Mouse (Mus musculus) kidney, postnatal 14 days (tissue): Measurements from ENCODE around the gene Cinp.

Experiments
- DNase-seq: peaks from one replicate; pipeline ENCODE4 v3.0.0; 2022; ENCODE audit warnings: mixed read lengths

The Cinp gene

DNA sequence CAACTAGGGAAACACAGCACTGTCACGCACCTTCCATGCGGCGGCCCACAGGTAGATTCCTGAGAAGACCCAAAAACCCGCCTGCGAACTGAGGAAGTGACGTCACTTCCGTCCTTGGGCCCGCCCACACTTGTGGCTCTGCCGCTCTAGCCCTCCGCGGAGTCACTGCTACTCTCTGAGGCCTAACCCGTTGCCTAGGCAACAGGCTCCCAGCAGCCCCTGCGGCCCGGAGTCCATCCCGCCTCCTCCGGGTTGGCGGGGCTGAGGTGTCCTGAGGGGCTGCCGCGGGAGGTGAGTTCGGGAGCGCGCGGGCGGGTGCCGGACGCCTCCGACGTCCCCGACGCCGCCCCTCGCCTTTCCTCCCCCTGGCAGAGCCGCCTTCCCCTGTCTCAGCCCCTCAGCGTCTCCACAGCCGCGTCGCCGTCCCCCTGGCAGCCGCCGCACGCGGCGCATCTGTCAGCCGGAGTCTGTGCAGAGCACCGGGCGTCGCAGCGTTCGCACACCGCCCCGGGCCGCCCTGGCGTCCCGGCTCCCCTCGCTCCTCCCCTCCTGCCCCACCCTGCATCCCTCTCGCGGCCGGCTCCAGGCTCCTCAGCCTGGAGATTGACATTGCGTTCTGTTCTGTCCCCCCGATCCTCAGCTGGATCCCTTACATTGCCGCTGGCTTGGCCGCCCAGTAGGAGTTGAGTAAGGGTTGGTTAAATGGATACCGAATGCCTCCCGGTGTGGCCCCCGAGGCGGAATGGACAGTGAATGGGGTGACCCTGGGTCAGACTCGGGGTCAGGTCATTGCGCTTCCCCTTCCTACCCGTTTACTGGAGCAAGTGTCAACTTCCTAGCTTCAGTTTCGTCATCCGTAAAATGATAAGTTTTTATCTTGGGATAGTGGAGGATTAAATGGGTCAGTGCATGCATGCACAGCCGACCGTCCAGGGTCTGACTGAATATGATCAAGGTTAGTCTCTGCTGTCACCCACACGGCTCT lies at the start of gene Cinp, which contains the start of gene Tecpr2:
Cinp (minus strand) TSS at position 110 of the 985 bp plus-strand sequence.
Tecpr2 (plus strand) TSS at position 229 of the 985 bp plus-strand sequence.
- DNase-seq = peak; percentile 98

GRCm38 (mm10) chr12:110937496-110937895 lies 48.6 kb upstream of the Cinp start:
- DNase-seq = no peak

GRCm38 (mm10) chr12:110935983-110936620 lies 47.2 kb upstream of the Cinp start:
- DNase-seq = peak; percentile 88

GRCm38 (mm10) chr12:110932820-110933219 lies 43.9 kb upstream of the Cinp start:
- DNase-seq = no peak

GRCm38 (mm10) chr12:110921572-110921971 lies 32.6 kb upstream of the Cinp start:
- no peak for DNase-seq

DNA sequence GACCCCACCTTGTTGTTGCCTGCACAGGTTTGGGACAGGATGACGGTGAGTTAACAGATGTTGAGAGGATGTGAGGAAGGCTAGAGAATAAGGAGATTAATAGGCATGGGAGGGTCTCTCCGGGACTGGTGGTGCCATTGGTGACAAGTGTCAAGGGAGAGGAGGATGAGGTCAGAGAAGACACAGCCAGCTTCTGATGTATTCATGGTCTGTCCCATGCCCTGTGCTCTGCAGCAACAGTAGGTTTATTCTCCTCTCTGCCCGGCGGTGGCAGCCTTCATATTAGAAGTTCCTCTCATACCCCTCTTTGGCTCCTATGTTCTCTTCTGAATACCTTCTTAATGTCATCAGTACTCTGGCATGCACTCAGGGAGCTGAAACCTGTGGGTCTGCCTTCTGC lies 31.3 kb upstream of the Cinp start:
- DNase-seq = no peak

DNA sequence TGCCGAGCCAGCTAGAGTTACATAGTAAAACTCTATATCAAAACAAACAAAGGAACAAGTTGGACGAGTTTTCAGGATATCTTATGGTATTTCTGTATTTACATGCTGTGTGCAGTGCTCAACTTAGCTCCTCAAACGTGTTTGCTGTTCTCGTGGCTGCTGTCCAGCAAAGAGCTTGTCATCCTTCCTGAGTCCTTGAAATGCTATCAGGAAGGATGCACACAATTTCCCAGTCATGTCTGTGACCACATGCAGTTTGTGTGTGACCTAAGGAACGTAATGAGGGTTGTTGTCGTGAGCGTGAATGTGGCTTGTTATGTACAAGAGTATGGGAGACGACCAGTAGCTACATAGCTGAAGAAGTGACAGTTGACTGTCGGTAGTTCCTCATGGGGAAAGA lies 26.8 kb upstream of the Cinp start:
- DNase-seq = no peak

DNA sequence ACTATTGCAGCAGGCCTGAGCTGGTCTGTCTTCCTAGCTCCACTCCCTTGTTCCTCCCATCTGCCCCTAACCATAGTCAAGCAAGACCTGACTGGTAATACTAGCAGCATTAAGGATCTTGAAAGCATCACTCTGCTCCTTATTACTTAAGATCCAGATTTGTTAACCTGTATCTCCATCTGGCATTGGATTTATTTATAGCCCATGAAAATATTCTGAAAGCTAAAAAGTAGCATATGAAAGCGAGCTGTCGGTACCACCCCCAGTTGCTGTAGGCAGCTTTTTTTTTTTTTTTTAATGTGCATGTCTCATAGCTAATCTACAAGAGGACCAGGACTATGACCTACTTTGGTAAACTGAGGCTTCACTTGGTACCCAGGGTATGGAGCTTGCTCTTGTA lies 21.0 kb upstream of the Cinp start:
- no peak for DNase-seq

- no peak for DNase-seq
These were observed 18.9 kb upstream of the Cinp start for GRCm38 (mm10) chr12:110907845-110908244.

DNA sequence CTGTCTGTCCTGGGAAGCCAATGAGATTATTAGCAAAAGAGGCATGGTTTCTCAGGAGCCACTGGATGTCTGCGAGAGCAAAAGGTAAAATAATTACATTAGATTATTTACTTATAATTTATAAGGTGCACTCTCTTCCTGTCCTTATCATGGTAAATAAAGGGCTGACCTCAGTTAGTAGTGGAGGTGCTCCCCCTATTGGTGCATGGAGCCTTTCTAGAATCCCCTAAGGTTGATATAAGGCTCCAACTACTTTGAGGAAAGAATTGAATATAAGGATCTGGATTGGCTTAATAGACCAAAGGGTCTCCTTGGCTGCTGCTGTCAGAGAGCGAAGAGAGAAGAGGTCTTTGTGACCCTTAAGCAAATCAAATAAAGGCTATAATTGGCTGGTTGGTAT lies 14.6 kb upstream of the Cinp start:
- peak; percentile 34 for DNase-seq

DNA sequence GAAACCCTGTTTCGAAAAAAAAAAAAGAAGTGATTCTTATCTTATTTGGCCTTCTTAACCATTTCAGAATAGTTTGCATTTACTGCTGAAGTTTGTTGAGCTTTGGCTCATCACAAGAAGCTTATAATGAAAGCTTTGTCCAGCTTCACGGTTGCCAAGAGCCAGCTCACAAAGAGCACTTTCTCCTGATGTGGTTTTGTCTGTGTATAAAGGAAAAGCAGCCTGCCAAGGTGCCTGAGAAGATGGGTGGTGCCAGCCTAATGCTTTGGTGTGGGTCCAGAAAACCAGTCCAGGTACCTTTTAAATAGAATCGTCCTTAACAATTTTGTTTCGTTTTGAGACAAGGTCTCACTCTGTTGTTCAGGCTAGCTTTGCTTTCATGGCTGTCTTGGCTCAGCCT lies 13.2 kb upstream of the Cinp start:
- no peak for DNase-seq

GRCm38 (mm10) chr12:110891887-110892286 lies 2.9 kb upstream of the Cinp start:
- DNase-seq = no peak

- no peak for DNase-seq
These were observed 339 bp downstream of the Cinp start for GRCm38 (mm10) chr12:110888606-110889005.

DNA sequence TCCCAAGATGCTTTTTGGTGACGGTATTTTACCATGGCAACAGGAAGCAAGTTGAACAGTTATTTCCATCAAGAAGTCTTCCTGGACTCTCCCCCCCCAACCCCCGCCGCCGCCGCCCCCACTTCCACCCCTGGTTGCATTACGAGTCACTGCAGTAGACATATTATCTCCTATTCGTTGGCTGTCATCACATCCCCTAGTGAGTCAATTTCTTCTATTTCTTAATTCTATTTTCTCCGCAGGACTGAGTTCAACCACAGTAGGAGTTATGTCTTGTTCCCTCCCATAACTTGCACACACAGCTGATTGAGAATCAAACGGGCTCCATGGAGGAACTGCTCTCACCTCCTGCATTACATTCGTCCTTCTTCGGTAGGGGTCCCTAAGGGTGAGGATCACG lies 839 bp downstream of the Cinp start:
- DNase-seq = no peak

- peak; percentile 43 for DNase-seq
These were observed 3.7 kb downstream of the Cinp start for GRCm38 (mm10) chr12:110885251-110885650.

DNA sequence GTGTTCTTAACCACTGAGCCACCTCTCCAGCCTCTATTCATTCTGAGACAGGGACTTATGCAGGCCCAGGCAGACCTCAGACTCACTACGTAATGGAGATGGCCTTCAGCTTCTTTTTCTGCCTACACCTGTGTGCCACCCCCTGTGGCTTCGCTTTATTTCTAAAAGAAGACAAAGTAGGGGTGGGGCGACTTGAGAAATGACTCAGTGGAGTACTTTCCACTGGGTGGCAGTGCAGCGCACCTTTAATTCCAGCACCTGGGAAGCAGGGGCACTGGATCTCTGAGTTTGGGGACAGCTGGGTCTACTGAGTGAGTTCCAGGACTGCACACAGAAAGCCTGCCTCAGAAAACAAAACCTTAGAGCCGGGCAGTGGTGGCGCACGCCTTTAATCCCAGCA lies 6.7 kb downstream of the Cinp start:
- no peak for DNase-seq

DNA sequence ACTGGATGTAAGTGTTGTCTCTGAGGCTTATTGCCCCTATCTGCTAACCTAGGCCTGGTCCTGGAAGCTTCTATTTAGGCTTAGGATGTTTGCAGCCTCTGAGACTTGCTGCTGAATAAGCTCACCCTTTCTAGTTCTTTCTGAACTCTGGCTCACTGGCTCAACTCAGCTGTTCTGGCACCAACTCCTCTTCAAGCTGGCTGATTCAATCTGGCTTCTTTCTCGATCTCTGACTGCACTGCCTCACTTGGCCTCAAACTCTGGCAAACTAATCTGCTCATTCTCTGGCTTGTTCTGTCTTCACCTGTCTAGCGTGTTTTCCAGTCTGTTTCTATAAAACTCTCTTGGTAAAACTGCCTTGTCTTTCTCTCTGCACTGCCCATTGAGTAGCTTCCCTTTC lies 13.6 kb downstream of the Cinp start:
- DNase-seq = no peak

- no peak for DNase-seq
These were observed 17.7 kb downstream of the Cinp start for GRCm38 (mm10) chr12:110871247-110871646.

DNA sequence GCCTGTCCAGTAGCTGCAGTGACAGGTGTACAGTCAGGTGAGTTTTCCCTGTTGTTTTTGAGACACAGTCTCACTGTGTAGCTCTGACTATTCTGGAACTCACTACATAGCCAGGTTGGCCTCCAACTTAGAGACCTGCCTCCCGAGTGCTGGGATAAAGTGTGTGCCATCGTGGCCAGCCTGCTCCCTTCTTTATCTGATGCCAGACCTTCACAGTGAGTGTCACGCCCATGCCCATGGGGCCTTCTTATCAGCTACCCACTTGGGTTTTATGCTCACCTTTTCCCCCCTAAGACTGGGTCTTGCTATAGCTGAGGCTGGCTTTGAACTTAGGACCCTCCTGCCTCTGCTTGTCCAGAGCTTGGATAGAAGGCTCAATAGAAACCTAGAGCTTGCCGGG lies 18.8 kb downstream of the Cinp start:
- no peak for DNase-seq

DNA sequence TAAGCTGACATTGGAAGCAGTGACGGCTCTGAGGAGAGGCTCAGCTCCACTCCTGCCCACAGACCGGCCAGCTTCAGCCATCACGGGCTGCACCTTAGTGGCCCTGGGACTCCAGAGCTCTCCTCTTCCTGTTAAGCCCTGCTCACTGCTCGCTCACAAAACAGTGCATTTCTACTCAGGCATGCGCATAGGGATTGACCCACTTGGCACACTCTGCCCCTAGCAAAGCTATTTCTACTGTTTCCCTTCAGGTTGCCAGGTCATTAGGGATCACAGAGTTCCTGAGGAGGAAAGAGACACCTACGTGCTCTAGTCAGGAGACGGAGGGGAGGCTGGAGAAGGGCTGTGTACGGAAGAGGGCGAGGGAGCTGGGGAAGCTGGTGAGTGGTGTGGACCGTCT lies 23.0 kb downstream of the Cinp start:
- no peak for DNase-seq

GRCm38 (mm10) chr12:110865571-110865970 lies 23.4 kb downstream of the Cinp start:
- no peak for DNase-seq

DNA sequence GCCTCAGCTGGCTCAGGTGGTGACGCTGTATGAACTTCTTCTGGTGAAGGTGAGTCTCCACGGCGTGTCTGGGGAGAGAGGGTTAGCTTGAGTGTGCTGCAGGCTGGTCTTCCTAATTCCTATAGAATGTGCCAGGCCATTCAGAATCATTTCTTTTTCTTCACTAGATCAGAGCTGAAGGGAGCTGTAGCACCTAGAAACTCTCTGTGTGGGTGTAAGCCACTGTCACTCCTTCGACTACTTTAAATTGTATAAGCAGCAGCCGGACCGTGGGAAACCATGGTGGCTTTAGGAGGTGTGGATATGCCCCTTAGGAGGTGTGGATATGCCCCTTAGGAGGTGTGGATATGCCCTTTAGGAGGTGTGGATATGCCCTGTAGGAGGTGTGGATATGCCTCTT lies 24.9 kb downstream of the Cinp start:
- DNase-seq = no peak

GRCm38 (mm10) chr12:110861256-110861655 lies 27.7 kb downstream of the Cinp start:
- DNase-seq = no peak

- no peak for DNase-seq
These were observed 28.7 kb downstream of the Cinp start for GRCm38 (mm10) chr12:110860293-110860692.
